Mouse (Mus musculus) kidney, adult 11 months (tissue): ENCODE data around the gene Kcmf1.

Experiments
- DNase-seq: peaks from one replicate; pipeline ENCODE4 v3.0.0; 2022

Gene Kcmf1

DNA sequence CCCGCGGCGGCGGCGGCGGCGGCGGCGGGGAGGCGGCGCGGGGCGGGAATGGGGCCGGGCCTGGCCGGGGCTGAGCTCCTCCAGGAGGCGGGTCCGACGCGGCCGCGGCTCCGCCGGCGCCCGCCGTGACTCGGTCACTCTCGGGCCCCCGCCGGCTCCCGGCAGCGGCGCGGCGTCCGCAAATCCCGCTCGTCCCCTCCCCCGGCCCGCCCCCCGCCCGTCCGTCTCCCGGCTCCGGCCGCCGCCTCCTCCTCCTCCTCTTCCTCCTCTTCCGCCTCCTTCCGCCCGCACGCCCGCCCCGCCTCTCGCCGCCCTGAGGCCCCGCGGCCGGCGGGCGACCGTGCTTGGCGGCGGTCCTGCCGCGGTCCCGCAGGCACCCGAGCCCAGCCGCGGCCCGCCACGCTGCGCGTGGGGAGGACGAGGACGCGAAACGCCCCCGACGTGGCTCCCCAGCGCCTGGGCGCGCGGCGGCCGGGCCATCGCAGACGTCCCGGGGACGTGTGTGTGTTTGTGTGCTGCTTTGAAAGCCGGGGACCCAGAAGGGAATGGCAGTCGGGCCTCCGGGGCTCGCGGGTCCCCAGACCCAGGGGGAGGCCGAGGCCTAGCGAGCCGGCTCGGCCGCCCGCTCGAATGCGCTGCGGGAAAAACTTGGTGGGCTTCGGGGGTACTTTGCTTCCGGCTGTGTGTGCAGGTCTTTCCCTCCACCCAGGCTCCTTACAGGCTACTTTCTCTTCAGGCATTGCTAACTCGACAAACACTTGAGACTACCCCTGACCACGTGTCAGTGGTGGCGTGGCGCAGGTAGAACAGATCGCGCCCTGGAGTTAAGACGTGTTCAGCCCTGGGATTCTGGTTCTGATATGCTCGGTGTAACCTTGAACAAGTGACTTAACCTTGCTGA, at the start of gene Kcmf1:
Kcmf1 (minus strand) TSS at position 199 of the 901 bp plus-strand sequence.
- peak; percentile 78 for DNase-seq

DNA sequence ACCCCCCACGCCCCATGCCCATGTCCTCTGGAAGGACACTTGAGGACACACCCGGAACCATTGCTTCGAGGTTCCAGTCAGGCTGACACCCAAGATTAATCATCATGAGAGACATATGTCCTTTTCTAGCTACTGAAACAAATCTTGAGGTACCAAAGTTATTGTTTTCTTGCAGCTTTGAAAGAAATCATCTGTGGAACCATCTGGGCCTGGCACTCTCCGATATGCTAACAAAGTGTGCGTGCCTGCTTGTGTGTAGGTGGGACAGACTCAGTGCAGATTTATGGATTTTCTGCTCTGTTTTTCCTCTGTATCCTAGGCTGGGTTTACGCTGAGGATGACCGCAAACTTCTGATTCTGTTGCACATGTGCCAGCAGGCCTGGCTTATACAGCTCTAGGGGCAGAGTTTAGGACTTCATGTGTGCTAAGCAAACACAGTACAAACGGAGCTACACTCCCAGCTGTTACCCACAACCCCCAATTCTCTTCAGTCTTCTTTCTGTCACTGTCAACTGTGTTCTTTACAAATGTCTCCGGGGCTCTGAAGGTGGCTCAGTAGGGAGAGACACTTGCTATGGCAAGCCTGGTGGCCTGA, 49.5 kb upstream of the Kcmf1 start:
- DNase-seq = no peak

DNA sequence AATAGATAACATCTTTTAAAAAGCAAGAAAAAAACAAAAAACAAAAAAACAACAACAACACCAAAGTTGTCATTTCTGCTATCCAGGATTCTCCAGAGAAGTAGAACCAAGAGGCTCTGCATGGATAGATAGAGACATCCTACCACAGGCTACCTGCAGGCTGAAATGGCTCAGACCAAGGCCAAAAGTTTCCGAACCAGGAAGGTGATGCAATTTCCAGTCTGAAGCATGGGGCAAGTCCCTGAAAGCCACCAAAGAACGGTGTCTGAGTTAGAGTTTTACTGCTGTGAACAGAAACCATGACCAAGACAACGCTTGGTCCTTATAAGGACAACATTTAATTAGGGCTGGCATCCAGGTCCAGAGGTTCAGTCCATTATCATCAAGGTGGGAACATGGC, 48.6 kb upstream of the Kcmf1 start:
- no peak for DNase-seq

DNA sequence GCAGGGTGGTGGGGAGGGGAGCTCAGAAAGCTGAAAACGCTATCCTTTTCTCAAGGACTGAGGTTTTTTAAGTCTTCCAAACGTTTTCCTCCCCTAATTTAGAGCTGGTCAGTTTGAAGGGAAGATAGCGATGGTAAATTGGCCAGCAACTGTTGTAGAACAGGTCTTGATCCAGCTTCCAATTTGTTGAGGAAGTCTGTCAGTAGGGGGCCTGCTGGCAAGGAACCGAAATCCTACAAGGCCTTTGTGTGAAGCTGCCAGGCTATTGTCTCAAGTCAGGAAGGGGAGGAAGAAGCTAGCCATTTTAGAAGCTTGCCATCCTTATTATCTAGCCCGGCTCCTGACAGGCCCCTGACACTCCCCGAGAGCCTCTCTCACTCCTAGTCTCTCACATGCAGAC, 48.2 kb upstream of the Kcmf1 start:
- DNase-seq = peak; percentile 28

DNA sequence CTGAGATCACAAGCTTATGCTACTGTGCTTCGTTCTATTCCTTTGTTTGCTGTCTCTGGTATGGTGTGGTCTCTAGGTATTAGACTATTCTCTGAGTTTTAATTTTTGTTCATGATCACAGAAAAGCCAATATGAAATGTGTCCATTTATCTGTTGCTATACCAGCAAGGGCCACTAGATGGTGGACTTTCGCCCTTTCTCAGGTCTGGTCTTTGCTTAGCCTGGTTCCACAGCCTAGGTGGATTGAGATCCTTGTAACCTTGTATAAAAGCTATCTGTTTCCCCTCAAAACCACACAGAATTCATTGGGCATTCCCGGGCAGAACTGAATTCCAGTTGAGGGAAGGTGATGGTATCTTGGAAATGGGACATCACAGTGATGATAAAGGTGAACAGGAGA, 40.7 kb upstream of the Kcmf1 start:
- peak; percentile 20 for DNase-seq

DNA sequence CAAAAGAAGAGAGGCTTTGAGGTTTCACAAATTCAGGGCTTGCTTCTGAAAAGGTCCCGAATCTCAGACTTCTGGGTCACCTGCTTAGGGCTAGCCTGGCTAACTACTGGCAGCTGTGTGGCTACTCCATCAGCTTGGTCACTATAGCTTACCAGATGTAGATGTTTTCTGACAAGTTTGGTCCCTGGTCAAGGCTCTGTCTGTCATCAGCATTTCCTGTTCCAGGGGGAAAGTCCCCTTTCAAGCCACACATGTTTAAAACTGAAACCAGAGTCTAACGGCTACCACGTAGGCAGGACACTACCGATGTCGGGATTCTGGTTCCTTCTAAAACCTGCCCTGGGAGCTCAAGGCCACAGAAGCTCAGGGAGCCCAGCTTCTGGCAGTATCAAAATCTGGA, 38.1 kb upstream of the Kcmf1 start:
- no peak for DNase-seq

DNA sequence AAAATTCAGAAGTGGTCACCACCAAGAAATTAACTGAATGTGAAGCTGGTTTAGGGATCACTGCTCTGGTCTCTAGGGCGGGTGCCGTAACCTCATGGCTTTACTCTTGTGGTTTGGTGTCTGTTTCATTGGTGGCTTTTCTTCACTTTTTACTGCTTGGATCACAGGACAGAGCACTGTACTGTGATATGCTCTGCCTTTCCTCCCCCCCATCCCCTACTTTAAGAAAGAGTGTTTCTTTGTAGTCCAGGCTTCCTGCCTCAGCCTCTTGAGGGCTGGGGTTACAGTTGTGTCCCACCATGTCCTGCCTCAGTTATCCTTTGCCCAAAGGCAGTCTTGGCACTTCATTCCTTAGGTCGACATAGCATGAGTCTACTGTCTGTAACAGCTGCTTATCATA, 37.7 kb upstream of the Kcmf1 start:
- DNase-seq = no peak

DNA sequence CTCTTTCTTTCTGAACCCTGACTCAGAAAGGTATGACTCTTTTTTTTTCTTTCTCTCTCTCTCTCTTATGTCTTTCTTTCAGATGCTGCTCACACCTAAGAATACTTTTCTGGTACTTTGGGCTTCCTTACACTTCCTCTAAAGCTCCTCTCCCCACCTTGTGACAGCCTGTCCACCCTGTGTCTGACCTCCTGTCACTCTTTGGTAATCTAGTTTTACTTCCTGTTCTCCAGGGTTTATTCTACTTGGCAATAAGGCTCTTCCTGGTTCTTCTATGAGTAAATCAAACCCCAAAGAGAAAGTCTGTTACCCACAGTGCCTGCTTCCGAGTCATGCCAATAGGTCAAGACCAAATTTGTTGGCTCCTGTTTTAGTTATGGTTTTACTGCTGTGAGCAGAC, 33.2 kb upstream of the Kcmf1 start:
- DNase-seq = no peak

DNA sequence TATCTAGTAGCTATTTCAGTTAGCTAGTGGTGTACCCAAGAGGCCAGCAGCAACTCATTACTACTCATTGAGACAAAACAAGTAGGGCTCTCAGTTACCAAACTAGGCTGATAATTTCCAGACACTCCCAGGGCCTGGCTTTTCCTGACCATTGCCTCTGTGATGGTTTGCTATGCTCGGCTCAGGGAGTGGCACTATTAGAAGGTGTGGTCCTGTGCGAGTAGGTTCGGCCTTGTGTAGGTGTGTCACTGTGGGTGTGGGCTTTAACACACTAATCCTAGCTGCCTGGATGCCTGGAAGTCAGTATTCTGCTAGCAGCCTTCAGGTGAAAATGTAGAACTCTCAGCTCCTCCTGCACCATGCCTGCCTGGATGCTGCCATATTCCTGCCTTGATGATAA, 31.8 kb upstream of the Kcmf1 start:
- DNase-seq = no peak

DNA sequence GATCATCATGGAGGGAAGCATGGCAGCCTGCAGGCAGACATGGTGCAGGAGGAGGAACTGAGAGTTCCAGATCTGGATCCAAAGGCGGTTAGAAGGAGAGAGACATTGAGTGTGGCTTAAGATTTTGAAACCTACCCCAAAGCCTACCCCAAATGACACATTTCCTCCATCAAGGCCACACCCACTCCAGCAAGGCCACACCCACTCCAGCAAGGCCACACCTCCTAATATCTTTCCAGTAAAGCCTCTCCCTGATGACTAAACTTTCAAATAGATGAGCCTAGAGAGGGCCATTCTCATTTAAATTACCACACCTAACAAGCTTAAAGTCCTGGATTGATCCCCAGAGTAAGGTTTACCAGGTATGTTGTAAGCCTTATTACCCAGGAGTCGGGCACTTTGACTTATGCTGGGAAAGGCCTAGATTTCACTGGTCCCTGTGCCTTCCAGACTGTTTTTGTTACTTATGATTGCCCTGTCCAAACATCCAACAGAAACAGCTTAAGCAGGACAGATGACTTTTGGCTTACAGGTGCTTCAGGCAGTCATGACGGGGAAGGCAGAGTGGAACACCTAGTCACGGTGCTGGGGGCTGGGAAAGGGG, 30.1 kb upstream of the Kcmf1 start:
- no peak for DNase-seq

DNA sequence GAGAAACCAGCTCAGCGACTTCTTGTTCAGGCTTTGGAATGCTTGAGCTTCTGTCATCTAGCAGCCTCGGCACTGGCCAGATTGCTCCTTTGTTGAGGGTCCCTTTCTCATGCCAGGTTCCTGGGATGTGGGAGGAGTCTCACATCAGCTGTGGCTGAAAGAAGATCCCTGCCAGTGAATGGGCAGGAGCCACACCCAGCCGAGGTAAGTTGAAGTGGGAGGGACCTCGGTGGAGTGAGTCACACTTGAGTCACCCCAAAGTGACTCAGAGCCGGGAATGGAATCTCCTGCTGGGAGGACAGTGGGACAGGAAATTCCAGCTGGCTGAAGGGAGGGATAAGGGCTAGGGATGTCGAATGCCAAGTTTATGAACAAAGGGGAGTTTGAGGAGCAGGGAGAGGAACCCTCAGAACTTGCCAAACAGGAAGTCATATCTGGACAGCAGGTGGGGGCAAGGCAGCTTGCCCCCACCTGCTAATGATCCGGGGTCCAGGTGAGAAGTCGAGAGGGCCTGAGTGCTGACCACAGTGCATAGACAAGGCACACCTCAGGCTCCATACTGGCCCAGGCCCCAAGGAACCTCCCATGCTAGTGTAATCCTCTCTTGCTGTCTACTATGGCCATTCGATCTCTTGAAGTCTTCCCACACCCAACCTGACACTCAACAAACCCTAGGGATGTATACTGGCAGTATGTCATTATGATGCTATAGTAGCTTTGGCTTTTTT, 27.1 kb upstream of the Kcmf1 start:
- peak; percentile 51 for DNase-seq

DNA sequence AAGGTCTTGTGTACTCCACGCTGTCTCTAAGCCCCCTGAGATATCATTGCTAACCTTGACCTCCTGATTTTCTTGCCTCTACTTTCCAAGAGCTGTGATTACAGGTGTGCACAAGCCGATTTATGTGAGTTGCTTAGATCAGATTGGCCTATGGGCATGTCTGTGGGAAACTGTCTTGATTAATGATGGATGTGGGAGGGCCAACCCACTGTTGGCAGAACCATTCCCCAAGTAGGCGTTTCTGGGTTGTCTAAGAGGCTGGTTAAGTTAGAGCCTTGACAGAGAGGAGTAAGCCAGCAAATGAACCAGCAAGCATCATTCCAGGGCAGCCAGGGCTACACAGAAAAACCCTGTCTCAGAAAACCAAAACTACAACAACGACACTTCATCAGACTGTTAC, 26.3 kb upstream of the Kcmf1 start:
- DNase-seq = no peak

DNA sequence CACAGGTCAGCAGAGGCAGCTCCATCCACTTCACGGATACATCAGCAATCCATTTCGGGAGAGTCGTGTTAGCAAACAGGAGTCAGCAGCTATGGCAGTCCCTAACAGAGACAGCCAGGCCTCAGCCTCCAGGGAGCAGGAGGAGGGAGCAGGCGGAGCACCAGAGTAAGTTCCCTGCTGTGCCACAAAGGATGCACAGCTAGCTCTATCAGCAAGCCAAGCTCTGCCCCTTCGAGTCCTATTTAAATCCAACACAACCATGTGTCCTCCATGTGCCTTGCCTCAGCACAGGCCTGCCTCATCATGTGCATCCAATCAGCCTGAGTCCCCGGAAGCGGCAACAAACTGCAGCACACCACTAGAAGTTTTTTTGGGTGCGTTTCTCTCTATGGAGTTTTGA, 23.6 kb upstream of the Kcmf1 start:
- DNase-seq = no peak

DNA sequence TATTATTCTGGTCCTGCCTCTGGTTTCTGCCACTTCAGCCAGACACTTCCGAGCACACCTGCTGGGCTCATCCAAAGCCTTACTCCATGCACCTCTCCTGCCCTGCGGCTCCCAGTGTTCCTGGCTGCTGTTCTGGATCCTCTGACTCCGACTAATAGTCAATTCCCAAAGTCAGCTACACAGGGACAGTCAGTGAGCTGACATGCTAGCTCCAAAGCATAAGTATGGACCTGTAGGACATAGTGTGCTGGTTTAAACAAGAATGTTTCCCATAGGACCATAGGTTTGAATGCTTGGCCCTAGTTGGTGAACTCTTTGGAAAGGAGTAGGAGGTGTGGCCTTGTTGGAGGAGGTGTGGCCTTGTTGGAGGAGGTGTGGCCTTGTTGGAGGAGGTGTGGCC, 21.3 kb upstream of the Kcmf1 start:
- DNase-seq = no peak

DNA sequence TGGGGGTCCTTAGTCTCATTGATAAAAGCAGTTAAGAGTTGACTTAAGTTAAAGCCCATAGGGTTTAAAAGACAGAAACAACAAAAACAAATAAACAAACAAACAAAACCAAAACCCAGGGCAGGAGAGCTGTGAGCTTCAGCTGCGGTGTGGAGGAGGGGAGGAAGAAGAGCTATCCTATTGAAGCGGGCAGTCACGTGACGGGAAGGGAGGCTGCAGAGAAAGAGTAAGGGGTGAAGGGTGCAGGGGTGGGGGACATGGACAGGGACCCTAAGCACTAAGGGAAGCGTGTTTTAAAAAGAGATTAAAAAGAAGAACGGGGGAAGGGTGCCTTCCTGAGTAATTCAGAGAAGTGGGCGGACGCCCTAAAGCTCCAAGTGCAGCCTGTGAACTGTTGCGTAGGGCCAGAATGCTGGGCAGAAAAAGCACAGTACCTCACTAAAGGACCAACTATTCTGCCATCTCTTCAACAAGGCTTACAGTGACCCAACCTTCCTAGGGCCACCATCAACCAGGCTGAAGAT, 18.8 kb upstream of the Kcmf1 start:
- no peak for DNase-seq

DNA sequence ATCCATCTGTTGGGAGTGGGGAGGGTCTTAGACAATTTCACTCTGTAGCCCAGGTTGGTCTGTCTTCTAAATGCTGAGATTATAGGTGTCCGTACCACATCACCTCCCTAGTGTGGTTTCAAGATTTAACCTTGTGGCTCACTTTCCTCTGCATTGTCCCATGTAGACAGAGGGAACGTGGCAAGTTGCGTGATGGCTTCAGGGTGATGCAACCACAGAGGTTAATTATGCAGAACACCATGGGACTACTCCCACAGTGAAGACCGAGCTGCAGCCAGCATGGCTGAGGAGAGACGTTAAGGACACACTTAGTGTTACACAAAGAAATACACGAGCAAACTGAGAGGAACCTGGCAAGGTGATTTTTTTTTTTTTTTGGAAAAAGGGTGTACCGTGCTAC, 16.6 kb upstream of the Kcmf1 start:
- DNase-seq = no peak

DNA sequence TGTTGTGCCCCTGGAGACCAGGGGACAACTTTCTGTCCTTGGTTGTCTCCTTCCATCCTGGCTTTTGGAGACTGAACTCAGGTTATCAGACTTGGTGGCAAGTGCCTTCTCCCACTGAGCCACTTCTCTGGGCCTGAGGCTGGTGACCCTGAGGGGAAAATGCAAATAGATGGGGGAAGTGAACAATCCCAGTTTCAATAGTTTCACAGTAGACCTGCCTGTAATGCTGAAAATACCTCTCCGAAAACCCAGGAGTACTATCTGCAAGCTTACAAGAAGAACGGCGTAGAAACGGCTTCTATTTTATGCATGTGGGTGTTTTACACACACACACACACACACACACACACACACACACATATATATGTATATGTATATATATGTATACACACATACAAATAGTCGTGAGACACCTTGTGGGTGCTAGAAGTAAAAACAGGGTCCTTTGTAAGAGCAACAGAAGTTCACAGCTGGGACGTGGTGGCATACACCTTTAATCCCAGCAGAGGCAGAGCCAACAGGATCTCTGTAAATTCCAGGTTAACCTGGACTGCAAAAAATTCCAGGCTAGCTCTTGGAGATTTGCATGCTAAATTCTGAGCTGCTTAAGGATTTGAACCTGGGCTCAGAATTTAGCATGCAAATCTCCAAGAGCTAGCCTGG, 14.4 kb upstream of the Kcmf1 start:
- no peak for DNase-seq

DNA sequence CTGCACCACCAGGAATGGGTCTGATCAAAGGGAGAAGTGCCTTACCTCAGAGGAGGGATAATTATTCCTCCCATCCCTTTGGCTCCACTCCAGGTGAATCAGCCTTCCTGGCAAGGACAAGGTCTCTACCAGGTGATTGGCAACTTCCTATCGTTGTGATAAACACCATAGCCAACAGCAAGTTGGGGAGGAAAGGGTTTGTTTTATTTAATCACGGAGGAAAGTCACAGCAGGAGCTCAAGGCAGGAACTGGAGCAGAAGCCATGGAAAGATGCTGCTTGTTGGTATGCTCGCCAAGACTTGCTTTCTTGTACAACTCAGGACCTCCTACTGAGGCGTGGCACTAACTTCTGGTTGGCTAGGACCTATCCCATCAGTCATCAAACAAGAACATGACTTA, 11.5 kb upstream of the Kcmf1 start:
- no peak for DNase-seq

DNA sequence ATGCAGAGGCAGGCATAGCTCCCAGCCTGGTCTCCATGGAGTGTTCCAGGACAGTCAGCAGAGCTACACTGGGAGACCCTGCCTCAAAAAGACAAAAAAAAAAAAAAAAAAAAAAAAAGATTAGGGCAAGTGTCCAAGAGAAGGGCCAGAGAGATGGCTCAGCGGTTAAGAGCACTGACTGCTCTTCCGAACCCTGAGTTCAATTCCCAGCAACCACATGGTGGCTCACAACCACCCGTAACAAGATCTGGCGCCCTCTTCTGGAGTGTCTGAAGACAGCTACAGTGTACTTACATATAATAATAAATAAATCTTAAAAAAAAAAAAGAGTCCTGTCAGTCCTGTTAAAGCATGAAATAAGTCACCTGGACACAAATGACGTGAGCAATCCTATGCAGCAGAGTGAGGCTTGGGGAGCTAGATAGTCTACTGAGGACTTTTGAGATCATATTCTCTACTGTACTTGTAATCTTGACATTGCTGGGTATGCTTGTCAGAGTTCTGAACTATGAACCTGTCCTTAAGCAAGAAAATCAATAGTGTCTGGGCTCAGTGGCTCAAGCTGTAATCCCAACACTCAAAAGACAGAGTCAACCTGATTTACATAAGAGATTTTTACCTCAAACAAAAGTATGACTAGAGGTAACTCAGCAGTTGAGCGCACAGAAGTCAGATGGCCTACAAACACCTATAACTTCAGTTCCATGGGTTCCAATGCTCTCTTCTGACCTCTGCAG, 2.6 kb upstream of the Kcmf1 start:
- DNase-seq = no peak

DNA sequence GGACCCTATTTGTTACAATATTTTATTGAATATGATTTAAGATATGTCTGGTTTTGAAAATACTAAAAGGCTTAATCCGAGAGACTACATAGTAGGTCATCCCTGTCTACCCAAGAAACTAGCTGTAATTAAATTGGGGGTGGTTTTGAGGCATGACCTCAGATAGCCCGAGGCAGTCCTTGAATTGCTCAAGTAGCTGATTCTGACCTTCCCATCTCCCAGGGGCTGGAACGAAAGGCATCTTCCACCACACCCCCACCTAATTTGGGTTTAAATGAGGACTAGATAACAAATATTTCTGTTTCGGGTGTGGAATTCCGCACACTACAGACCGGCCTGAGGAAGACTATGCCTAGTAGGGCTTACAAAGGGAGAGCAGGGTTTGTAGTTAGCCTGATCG, 1.2 kb upstream of the Kcmf1 start:
- DNase-seq = no peak

DNA sequence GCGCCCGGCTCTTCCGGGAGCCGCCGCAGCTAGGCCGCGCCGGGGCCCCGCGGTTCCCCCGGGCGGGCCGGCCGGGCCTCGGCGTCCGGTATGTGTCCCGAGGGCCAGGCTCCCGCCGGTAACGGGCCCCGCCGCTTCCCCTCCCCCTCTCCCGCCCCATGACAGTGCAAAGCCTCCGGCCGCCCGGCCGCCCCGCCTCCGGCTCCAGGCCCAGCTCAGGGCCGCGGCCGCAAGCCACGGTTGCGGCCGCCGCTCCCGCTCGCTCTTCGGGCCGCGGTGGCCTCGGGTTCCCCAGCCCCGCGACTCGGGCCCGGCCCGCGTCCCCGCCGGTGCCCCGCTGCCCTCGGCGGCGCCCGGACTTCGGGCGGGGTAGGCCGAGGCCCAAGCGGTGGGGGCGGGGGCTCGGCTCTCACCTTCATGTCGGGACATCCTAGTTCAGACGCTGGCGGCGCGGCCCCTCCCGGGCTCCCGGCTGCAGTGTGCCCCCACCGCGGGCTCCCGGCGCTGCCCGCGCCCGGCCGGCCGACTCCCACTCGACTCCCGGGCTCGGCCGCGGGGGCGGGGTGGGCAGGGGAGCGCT, 488 bp downstream of the Kcmf1 start:
- DNase-seq = peak; percentile 71
